Mouse (Mus musculus): ENCODE data around the gene Ccdc58. TPM values are rescaled to one million over a fixed set of nuclear protein-coding genes. Genes with fewer than 3 reads are reported as not detected.
"Not testable (repeated sequence)": the region's sequence is repeated elsewhere in the genome, so short reads cannot be mapped to it uniquely, and the experiment has no call there.

Ccdc58 gene
- 10 to 100 TPM; 27.7 to 28.4 TPM for total RNA-seq (2021)
- long read RNA-seq, experiment 1, transcript Ccdc58-203 (5 exons, 1,073 nt) = major isoform, 33 of 47 reads
- long read RNA-seq, experiment 1, partial matches to known transcripts = 3 of 47 reads
- long read RNA-seq, experiment 1, other reads (novel, unspliced or antisense) = 5 of 47 reads
- long read RNA-seq, experiment 2, transcript Ccdc58-203 (5 exons, 1,073 nt) = major isoform, 29 of 34 reads
- long read RNA-seq, experiment 2, partial matches to known transcripts = 2 of 34 reads
- long read RNA-seq, experiment 2, other reads (novel, unspliced or antisense) = 1 of 34 reads

DNA sequence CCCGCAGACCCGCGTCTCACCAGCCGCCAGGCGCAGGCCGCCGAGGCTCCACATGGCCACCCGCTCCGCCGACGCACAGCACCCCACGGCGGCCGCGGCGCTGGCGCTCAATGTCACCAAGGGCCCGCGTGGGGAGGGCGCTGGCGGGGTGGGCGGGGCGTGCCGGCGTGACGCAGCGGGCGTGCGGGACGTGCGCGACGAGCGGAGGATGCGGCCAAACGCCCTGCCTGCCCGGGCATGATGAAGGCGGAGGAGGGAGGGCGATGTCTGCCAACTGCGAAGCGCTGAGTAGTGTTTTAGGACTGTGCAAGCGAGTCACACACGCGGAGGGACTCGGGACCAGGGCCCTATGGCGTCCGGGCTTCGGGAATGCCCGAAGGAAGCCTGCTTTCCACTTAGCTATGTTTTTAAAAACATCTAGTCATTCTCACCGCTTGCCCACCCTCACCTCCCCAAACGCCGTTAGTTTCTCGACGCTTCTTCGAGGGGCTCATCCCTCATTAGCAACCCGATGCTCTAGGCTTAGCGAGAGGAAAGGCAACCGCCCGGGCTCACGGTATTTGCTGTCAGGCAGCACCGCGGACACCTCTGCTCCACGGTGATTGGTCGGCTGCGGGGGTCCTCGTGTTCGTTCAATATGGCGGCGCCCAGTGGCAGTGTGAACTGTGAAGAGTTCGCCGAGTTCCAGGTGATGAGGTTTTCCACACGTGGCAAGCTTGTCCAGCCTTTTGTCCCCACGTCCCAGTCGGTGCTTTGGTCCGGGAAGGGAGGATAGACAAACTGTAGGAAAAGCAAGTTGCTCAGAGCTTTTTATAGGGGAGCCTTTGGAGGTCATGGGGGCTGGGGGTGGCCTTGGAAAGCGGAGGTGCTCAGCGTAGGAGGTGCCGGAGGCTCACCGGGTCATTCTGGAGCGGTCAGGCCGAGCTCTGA is at the start of gene Ccdc58, which contains the start of gene Fam162a:
Gene Ccdc58, plus strand, starts transcription at position 236 of the 930 bp plus-strand sequence.
Gene Fam162a, minus strand, starts transcription at position 145 of the 930 bp plus-strand sequence.
- peak; percentile 93 for DNase-seq

DNA sequence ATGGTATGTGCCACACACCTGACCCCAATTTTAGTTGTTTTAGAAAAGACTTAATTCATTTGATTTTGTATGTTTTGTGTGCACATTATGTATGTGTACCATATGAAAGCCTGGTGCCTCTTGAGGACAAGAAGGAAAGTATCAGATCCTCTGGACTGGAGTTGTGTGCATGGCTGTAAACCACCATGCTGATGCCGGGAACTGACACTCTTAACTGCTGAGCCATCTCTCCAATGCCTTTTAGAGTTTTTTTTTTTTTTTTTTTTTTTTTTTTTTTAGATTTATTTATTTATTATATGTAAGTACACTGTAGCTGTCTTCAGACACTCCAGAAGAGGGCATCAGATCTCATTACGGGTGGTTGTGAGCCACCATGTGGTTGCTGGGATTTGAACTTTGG is 43.4 kb upstream of the Ccdc58 start:
- not testable (repeated sequence) for DNase-seq

DNA sequence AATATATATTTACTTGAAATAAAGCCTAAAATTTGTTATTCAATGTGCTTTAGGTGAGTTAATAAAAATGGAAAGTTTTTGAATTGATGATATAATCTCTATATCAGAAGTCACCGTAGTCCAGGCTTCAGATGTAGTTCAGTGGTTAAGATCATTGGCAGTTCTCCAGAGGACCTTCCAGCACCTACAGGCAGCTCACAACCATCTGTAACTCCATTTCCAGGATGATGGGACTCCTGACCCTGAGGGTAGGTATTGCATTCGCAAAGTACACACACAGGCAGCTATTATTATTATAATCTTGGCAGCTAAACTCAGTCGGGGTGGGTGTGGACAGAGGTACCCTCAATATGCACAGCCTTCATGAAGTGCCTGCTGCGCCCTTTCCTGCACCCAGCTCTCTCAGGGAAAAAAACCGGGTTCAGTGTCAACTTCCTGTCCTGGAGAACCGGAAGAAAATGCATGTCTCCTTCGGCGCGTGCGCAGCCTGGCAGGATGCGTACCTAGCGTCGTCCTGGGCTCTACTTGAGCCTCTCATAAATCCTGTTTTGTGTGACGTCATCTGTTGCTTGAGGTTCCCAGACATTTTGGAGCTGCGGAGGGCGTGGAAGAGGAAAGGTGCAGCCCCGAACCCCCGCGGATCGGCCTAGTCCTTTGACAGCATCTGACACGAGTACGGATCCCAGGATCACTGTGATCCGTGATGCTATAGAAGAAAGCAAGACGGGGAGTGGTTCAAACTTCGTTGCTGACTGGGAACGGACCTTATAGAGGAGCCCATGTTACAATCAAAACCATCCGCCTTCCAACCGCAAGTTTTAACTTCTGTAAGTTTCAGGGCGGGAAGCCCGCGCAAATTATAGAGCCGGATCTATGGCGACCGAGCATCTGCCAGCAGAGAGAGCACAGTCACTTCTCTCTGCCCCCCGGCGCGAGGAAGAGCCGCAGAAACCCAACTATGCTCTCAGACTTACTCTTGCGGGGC is 30.6 kb upstream of the Ccdc58 start, which contains the start of gene Wdr5b:
Gene Wdr5b, plus strand, starts transcription at position 551 of the 985 bp plus-strand sequence.
- DNase-seq = peak; percentile 93

DNA sequence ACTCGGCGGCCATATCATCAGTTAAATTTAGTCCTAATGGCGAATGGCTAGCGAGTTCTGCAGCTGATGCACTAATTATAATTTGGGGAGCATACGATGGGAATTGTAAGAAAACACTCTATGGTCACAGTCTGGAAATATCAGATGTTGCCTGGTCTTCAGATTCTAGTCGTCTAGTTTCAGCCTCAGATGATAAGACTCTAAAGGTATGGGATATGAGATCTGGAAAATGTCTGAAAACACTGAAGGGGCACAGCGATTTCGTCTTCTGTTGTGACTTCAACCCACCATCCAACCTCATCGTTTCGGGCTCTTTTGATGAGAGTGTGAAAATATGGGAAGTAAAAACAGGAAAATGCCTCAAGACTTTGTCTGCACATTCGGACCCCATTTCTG is 29.9 kb upstream of the Ccdc58 start:
- DNase-seq = no peak

DNA sequence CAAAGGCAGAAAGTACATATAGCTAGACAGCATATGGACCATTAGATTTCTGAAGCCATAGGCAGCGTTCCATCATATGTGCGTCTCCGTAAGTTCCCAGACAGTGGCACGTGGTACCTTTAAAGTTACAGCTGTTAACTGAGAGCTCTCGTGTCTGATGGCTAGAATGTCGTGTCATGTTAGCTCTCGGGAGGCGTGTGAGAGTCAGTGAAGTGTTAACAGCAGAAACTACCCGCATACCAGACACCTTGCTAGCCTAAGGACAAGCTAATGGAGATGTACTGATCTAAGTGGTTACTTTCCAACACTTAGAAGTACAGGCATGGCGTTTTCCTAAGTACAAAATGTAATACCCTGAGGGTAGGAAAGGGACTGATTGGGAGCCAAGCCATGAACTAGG is 28.4 kb upstream of the Ccdc58 start:
- DNase-seq = no peak

DNA sequence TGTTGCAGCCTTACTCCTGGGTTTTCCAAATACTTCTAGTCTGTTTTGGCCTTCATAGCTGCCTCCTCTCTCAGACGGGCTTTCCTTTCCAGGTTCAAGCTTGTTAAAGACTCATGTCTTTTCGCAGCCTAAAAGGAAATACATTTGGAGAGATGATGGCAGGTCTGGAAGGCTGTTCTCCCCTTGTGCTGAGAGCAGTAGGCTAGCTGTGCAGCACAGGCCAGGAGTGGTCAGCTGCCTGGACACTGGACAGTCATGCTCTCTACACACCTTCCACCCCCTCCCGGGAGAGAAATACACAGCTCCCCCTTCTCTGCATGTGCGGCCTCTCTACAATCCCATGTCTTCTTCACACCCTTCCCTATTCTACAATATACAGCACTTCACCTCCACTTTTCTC is 27.5 kb upstream of the Ccdc58 start:
- DNase-seq = no peak

DNA sequence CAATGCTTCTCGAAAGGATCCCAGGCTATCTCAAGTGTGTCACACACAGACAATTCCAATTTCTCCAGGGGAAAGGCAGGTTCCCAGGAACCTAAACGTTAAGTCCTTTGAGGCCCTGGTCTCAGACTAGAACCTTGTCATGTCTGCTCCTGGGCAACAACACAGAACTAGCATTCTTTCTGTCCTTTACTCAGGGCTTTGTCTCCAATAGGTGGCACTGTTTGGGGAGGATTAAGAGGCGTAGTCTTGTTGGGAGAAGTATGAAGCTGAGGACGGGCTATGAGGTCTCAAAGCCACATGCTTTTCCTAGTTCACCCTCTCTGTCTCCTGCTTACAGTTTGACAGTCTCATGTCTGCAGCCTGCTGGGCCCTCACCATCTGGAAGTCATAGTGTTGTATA is 23.9 kb upstream of the Ccdc58 start:
- no peak for DNase-seq

DNA sequence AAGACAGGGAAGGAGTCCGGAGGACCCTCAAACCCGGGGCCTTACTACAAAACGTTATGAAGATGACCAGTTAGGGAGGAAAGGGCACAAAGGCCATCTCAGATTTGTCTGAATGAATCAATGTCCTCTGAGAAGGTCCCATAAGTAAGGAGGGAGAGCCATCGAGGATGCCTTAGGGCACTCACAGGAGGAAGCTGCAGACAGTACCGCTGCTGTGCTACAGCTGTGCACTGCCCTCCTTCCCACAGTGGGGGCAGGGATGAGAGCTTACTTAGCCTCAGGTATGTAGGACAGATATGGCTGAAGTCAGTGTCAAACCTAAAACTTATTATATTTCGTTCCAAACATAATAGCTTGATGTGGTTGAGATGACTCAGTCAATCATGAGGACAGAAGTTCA is 20.0 kb upstream of the Ccdc58 start:
- DNase-seq = no peak

DNA sequence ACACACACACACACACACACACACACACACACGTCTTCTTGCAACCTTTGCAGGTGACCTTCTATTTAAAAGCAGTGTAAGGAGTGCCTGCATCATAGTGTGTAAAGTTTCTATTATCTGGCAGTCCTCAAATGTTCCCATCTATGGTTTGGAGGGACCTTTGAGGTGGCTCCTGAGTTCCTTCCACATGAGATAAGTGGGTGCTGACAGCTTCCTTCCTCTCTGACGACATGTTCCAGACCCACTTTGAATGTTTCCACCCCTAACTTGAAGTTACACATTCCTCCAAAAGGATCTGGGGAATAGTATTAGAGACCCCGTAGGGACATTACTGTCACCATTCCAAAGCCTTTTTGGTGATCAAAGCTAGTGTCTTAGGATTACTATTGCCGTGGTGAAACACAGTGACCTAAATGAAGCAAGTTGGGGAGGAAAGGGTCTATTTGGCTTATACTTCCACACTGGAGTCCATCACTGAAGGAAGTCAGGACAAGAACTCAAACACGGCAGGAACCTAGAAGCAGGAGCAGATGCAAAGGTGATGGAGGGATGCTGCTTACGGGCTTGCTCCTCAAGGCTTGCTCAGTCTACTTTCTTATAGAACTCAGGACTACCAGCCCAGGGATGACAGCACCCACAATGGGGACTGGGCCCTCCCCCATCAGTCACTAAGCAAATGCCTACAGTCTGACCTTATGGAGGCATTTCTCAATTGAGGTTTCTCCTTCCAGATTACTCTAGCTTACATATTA is 17.8 kb upstream of the Ccdc58 start:
- no peak for DNase-seq

DNA sequence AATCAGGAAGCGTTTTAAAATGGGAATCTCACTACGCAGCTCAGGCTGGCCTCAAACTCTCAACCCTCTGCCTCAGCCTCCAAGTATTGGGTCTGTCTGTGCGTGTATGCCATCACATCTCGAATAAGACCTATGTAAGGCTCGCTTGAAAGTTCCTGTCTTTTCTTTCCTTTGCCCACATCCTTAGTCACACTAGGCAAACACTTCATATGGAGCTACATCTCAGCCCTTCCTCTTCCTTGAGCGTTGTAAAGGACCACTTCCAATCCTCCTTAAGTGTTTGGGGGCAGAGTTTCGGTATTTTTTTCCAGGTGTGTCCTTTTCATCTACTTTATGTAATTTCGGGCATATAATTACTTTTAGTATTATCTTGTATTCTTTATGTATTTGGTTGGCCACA is 16.6 kb upstream of the Ccdc58 start:
- DNase-seq = no peak

DNA sequence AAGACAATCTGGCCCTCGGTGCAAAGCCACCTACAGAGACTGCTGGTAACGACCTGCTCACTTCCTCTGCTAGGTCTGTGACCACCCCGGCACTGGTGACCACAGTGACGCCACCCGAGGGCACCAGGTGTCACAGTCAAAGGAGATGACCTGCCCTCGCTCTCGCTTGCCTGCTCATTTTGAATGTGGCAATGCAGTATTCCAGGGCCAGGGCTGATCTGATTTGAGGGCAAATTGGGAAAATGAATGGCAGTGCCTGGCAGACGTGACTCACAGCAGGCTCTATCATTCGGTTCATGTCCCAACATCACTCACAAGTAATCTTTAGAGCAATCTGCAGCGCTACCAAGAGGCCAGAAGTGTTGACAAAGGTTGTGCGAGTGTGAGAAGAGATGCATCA is 15.1 kb upstream of the Ccdc58 start:
- no peak for DNase-seq

DNA sequence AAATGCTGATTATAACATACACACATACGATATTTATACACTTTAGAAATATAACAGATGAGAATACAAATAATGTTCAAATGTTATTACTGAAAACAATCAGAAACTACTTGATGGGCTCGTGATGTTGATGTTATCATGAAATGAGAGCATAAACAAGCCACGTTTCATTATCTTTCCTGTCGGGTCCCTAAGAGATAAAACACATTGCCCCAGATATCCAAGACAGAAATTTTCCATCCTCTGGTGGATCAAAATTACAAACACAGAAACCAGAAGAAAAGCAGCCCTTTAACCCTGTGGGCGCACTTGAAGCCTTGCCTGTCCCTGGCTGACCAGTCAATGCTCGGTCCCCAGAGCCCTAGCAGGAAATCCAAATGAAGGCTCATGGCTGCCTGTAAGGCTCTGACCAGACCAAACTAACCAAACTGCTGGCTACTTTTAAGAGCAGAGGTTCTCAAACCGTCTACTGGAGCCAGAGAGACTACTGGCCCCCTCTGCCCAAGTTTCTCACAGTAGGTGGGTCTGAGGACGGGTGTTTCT is 13.5 kb upstream of the Ccdc58 start:
- DNase-seq = peak; percentile 26

DNA sequence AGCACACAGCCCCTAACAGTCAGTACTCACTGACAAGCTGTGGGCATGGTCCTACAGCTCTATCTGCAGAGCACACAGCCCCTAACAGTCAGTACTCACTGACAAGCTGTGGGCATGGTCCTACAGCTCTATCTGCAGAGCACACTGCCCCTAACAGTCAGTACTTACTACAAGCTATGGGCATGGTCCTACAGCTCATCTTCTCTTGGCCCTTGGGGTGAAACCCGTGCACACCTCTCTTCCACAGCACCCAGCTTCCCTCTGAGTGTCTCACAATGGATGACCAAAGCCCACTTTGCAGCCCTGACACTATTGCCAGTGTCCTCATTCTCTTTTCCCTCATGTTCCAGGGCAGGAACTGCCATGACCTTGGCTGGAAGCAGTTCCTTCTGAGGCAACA is 9.0 kb upstream of the Ccdc58 start:
- DNase-seq = not testable (repeated sequence)

DNA sequence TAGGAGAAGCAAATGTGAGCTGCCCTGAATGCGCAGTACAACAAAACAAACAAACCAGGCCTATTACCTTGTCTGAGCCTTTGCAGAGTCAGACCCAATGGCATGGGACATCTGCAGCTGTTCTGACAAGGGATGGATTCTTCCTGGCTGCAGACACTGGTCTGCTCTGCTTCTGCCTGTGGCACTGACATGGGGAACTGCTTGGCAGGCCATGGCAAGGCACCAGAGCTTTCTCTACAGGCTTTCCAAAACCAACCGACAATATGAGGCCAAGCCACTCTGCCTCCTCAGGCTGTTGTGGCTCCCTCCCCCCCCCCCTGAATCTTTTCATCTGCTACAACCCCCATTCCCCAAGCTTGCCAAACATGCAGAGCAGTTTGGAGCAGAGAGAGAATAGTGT is 8.2 kb upstream of the Ccdc58 start:
- peak; percentile 15 for DNase-seq

DNA sequence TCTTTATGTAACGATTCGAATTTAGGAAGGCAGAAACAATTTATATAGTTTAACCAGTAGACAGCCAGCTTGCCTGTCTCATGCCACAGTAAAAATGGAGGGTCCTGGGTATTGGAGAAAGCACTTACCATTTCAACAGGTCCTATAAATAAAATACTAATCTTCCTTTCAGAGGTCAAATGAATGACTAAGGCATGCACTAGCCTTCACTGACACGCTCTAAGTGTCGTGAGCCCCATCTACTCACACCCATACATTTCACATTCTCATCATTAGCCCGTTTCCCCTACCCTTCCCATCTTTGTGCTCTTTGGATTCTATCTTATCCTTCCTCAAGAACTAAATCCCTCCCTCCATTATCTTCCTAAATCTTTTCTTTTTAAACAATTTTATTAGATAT is 6.6 kb upstream of the Ccdc58 start:
- no peak for DNase-seq

DNA sequence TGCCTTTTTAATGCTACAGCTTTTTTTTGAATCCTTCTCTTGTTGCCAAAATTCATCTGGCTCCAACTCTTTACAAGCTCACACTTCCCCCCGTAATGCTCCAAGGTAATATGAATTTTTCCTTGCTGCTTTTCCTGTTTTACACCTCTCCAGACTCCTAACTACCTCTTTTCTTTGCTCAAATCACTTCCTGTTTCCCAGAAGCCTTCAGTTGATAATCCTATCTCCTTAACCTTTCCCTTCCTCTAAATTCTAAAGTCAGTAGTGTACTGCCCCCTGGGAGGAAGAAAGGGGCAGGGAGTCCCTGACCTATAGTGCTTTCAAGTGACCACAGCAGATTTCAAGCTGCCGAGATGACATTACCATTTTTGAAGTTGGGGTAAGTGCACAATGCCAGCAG is 3.8 kb upstream of the Ccdc58 start:
- DNase-seq = no peak

DNA sequence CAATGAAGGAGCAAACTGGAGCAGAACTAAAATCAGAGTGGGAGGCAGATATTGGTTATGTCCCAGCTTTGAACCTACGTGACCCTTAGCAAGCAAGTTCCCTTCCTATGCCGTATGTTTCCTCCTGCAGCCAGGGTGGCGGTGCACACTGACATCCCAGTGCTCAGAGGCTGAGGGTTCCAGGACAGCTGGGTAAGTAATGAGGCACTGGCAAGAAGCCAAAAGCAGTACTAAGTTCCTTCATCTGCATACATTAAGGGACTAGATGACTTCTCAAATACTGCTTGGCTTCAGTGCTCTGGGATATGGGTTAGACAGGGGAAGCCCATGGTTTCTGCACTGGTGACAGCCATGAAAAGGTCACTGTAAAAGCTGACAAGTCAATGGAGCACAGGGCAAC is 3.1 kb upstream of the Ccdc58 start:
- no peak for DNase-seq

DNA sequence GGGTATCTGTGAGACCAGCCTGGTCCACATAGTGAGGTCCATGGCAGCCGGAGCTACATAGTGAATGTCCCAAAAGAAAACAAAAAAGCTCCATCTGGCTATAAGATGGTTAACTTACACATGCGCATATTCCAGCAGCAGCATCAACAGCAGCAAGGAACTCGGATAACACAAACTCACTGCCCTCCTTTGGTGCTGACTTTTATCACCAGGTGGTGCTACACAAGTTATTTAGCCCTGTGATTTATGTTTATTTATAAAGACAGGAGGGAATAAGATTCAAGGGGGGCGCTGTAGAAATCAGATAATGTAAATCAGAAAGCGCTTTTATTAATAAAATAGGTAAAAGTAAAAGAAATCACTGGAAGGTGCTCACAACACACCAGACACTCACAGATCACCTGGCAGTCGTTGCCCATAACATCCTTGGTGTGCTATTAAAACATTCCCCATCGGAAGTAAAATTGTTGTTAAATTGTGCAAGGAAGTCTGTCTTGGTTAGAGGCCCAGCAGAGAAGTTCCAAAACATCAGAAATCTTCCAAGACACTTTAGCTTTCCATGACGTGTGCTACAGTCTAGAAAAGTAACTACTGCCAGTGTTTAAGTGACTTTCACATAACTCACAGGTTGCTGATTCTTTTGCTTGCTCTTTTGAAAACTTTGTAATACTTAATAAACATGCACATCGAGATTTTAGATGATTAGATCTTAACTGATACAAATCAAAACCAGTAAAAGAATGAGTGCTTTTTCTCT is 1.5 kb upstream of the Ccdc58 start:
- DNase-seq = no peak

DNA sequence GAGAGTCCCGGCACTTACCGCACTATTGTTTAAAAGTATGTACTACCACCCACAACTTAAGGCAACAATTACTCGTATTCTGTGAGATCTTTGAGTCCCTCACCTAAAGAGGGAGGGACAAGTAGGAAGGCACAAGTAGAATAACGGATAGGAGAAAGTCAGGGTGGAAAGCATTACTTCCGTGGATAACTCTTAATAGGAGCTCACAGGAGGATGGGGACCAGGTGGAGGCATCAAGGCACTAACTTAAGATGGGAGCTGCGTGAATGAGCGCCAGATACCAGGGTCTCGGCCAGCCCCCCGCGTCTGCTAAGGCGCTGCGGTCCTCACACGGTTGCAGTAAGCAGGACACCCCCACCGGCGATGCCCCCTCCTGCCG is 425 bp upstream of the Ccdc58 start:
- DNase-seq = no peak

DNA sequence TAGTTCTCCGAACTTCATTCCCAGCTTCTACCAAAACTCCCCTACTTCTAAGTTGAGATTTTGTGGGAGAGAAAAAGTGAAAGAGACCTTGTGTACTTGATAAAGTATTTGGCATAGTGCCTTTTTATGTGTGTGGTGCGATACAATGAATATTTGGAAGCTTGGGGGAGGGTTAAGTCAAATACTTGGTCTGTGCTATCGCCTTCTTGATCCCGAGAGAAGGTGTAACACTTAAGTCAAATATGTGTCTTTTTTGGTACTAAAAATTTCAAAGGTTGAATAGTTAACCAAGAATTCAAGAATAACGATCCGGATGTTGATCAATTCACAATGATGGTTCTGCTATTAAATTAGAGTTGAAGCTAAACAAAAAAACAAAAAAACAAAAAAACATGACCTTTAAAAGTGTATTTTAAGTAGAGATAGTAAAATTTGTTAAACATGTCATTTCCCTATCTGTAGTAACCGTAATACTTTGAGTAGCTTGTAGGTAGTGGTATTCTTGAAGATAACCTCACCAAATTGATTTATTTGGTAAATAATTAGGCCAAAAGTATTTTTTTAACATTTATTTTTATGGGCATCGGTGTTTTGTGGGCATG is 1.0 kb downstream of the Ccdc58 start:
- no peak for DNase-seq

Data from gastrocnemius, postnatal 25 days (tissue).